Mouse (Mus musculus) liver, embryonic 12.5 days (tissue): Measurements from ENCODE around the gene Olfr734. TPM values are rescaled to one million over a fixed set of nuclear protein-coding genes. Genes with fewer than 3 reads are reported as not detected.

Source experiments
- ATAC-seq: fragments of 200-750 bp; cut with Nextera tagmentation; 2 replicates; pipeline ENCODE4 v1.8.0; 2017; ENCODE audit warnings: moderate number of reproducible peaks, mild to moderate bottlenecking, moderate library complexity
- H3K27ac ChIP-seq: fragments of 300-500 bp; sonication (generic); 2 replicates; pipeline ENCODE4 v1.5.1; 2016; ENCODE audit warnings: mild to moderate bottlenecking
- H3K27me3 ChIP-seq: fragments of 300-500 bp; sonication (generic); replicated peaks from 2 replicates; pipeline ENCODE4 v1.6.1; 2016; ENCODE audit warnings: mild to moderate bottlenecking, moderate library complexity
- H3K36me3 ChIP-seq: fragments of 300-500 bp; sonication (generic); 2 replicates; pipeline ENCODE4 v1.6.1; 2016; ENCODE audit warnings: mild to moderate bottlenecking, moderate library complexity
- H3K4me1 ChIP-seq: fragments of 300-500 bp; sonication (generic); 2 replicates; pipeline ENCODE4 v1.6.1; 2016
- H3K4me2 ChIP-seq: fragments of 300-500 bp; sonication (generic); 2 replicates; pipeline ENCODE4 v1.6.1; 2016; ENCODE audit warnings: mild to moderate bottlenecking, moderate library complexity
- H3K4me3 ChIP-seq: fragments of 300-500 bp; sonication (generic); 2 replicates; pipeline ENCODE4 v1.5.1; 2016; ENCODE audit warnings: mild to moderate bottlenecking, moderate library complexity
- H3K9ac ChIP-seq: fragments of 300-500 bp; sonication (generic); 2 replicates; pipeline ENCODE4 v1.6.1; 2016; ENCODE audit warnings: mild to moderate bottlenecking, moderate library complexity
- H3K9me3 ChIP-seq: fragments of 300-500 bp; sonication (generic); replicated peaks from 2 replicates; pipeline ENCODE4 v1.6.1; 2016; ENCODE audit warnings: mild to moderate bottlenecking, moderate library complexity
- WGBS: fragments of 180-500 bp; shearing (Covaris S2); methylation state at CpG from one replicate; pipeline ENCODE4 v1.1.7; 2016; ENCODE audit not compliant: insufficient replicate concordance; 5-methylcytosine and 5-hydroxymethylcytosine counted together
- polyA plus RNA-seq: library from polyadenylated mRNA; unstranded; fragments of >200 nt; fragmentation: Nextera tagmentation; extraction: Ambion mirVana; gene quantifications from 2 replicates; pipeline ENCODE4 v1.2.1, GENCODE M21; 2016

The Olfr734 gene
- polyA plus RNA-seq = not detected in 2 replicates

DNA sequence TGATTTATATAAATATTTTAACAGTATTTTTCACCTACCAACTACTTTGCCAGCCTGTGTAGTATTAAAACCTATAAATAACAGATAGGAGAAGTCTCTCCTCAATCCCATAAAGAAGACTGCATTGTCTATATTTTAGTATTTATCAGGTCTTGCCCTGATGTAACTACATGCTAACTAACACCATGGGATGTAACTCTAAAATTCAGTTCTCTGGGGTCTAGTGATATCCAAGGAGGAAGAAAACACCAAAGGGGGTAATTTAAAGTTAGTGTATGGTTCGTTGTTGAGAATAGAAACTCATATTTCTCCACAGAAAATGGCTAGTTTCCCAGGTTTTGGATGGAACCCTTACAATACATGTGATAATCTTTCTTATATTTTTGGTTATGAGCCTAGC lies at the start of gene Olfr734:
Olfr734 (minus strand) TSS at position 101 of the 400 bp plus-strand sequence.
- Histone ChIP-seq H3K4me1 (no peaks in the 10 kb centered on the region), H3K4me2 (no peak within 1 kb of the TSS), H3K9me3 (no peaks in the 10 kb centered on the region), H3K27ac (no peak within 1 kb of the TSS), H3K9ac (no peak within 1 kb of the TSS), H3K4me3 (no peak within 1 kb of the TSS), H3K27me3 (no peaks in the 10 kb centered on the region), H3K36me3 (no peaks in the 10 kb centered on the region)
- ATAC-seq = no peak
- WGBS = 48% methylated on average over 1 of the region's 1 CpGs

- H3K27ac ChIP-seq = no peak overlapping the region
- 54% methylated on average over 2 of the region's 2 CpGs for WGBS
- H3K36me3 ChIP-seq = no peaks in the 10 kb centered on the region
- no peak overlapping the region for H3K4me2 ChIP-seq
- H3K27me3 ChIP-seq = no peaks in the 10 kb centered on the region
- no peak overlapping the region for H3K9ac ChIP-seq
- no peak for ATAC-seq
- H3K4me1 ChIP-seq = no peaks in the 10 kb centered on the region
- no peak overlapping the region for H3K4me3 ChIP-seq
- no peaks in the 10 kb centered on the region for H3K9me3 ChIP-seq
Measured at GRCm38 (mm10) chr14:50363561-50363960, 37.0 kb upstream of the Olfr734 start.

DNA sequence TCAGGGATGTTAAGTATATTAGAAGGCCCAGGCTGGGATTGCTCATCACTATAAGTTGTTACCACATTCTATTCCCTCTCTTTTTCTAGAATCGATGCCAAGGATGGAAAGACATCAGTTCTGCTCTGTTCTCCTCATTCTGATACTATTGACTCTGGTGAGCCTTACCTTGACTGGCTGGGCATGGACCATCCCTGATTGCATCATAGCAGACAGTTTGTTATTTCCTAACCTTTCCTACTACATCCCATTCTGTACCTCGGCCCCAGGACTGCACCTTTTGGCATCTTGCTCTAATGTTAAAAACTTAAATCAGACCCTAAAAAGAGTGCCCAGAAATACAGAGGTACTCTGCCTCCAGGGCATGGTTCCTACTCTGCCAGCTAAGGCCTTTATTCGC lies 33.9 kb upstream of the Olfr734 start:
- no peaks in the 10 kb centered on the region for H3K9me3 ChIP-seq

GRCm38 (mm10) chr14:50357593-50357992 lies 31.0 kb upstream of the Olfr734 start, which contains the start of gene Tlr11:
Gene Tlr11, plus strand, starts transcription at chr14:50357914.
- H3K27me3 ChIP-seq = no peaks in the 10 kb centered on the region
- H3K9me3 ChIP-seq = no peaks in the 10 kb centered on the region
- no peak for ATAC-seq
- no peak within 1 kb of the TSS for H3K9ac ChIP-seq
- no peak within 1 kb of the TSS for H3K4me2 ChIP-seq
- H3K27ac ChIP-seq = no peak within 1 kb of the TSS
- WGBS = 44% methylated on average over 2 of the region's 2 CpGs
- no peaks in the 10 kb centered on the region for H3K36me3 ChIP-seq
- H3K4me1 ChIP-seq = no peaks in the 10 kb centered on the region
- no peak within 1 kb of the TSS for H3K4me3 ChIP-seq

More for the DNA sequence above, 33.9 kb upstream of the Olfr734 start:
- no peak for ATAC-seq
- H3K36me3 ChIP-seq = no peaks in the 10 kb centered on the region
- no peaks in the 10 kb centered on the region for H3K27me3 ChIP-seq
- 70% methylated on average over 3 of the region's 3 CpGs for WGBS
- H3K4me2 ChIP-seq = no peak overlapping the region
- no peak overlapping the region for H3K27ac ChIP-seq
- H3K4me3 ChIP-seq = no peak overlapping the region
- H3K9ac ChIP-seq = no peak overlapping the region
- no peaks in the 10 kb centered on the region for H3K4me1 ChIP-seq

DNA sequence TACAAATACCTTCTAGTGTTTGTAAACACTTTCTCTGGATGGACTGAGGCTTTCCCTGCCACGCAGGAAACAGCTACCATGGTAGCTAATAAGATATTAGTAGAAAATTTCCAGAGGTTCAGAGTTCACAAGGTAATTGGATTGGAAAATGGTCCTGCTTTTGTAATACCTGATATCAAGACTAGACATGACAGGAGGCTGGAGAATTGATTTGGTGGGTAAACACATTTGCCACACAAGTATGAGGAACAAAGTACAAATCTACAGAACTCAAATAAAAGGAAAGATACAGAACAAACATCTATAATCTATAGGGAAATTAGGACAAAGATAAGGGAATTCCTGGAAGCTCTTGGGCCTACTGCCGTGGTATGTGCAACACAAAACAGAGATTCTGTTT lies 30.2 kb upstream of the Olfr734 start:
- Histone ChIP-seq H3K9ac (no peak overlapping the region), H3K4me1 (no peaks in the 10 kb centered on the region), H3K27ac (no peak overlapping the region), H3K4me2 (no peak overlapping the region), H3K27me3 (no peaks in the 10 kb centered on the region), H3K9me3 (no peaks in the 10 kb centered on the region), H3K36me3 (no peaks in the 10 kb centered on the region), H3K4me3 (no peak overlapping the region)
- WGBS = 55% methylated on average over 2 of the region's 2 CpGs
- ATAC-seq = no peak

GRCm38 (mm10) chr14:50352438-50352837 lies 25.9 kb upstream of the Olfr734 start:
- no peaks in the 10 kb centered on the region for H3K9me3 ChIP-seq
- WGBS = 23% methylated on average over 3 of the region's 3 CpGs
- no peak for ATAC-seq

GRCm38 (mm10) chr14:50348796-50349195 lies 22.2 kb upstream of the Olfr734 start, which contains the start of gene Olfr735:
Gene Olfr735, minus strand, starts transcription at chr14:50348872.
- Histone ChIP-seq H3K4me3 (no peak within 1 kb of the TSS), H3K36me3 (no peaks in the 10 kb centered on the region), H3K4me1 (no peaks in the 10 kb centered on the region), H3K4me2 (no peak within 1 kb of the TSS), H3K9ac (no peak within 1 kb of the TSS), H3K27me3 (no peaks in the 10 kb centered on the region), H3K9me3 (no peaks in the 10 kb centered on the region), H3K27ac (no peak within 1 kb of the TSS)
- WGBS = 60% methylated on average over 2 of the region's 2 CpGs
- no peak for ATAC-seq

More at GRCm38 (mm10) chr14:50352438-50352837, 25.9 kb upstream of the Olfr734 start:
- no peaks in the 10 kb centered on the region for H3K4me1 ChIP-seq
- H3K9ac ChIP-seq = no peak overlapping the region
- H3K27ac ChIP-seq = no peak overlapping the region
- H3K27me3 ChIP-seq = no peaks in the 10 kb centered on the region
- no peak overlapping the region for H3K4me2 ChIP-seq
- no peak overlapping the region for H3K4me3 ChIP-seq
- H3K36me3 ChIP-seq = no peaks in the 10 kb centered on the region

DNA sequence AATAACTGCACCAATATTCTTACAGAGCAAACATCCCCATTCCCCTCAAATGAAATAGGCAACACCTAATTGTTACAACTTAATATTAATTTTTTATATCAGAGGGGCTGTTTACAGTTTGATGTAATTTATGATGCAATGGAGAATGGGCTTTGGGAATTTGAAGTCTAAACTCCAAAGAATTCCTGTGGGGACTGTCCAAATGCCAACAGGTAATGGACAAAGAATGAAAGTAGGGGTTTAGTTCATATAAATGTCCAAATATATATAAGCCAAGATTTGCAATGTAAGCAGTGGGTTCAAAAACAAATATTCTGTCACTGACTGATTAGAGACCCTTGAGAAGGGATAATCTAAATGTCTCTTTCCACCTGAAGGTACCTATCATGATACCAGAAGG lies 25.1 kb downstream of the Olfr734 start, which contains the start of gene Olfr733:
Olfr733 (minus strand) TSS at position 101 of the 400 bp plus-strand sequence.
- Histone ChIP-seq H3K27ac (no peak within 1 kb of the TSS), H3K9ac (no peak within 1 kb of the TSS), H3K4me2 (no peak within 1 kb of the TSS), H3K27me3 (no peaks in the 10 kb centered on the region), H3K4me3 (no peak within 1 kb of the TSS), H3K36me3 (no peaks in the 10 kb centered on the region), H3K9me3 (no peaks in the 10 kb centered on the region), H3K4me1 (no peaks in the 10 kb centered on the region)
- ATAC-seq = no peak

GRCm38 (mm10) chr14:50284106-50284505 lies 42.5 kb downstream of the Olfr734 start, which contains the start of gene Olfr732:
Gene Olfr732, minus strand, starts transcription at chr14:50284206.
- Histone ChIP-seq H3K9me3 (no peaks in the 10 kb centered on the region), H3K4me1 (no peaks in the 10 kb centered on the region), H3K36me3 (no peaks in the 10 kb centered on the region), H3K4me3 (no peak within 1 kb of the TSS), H3K9ac (no peak within 1 kb of the TSS), H3K27me3 (no peaks in the 10 kb centered on the region), H3K27ac (no peak within 1 kb of the TSS), H3K4me2 (no peak within 1 kb of the TSS)
- ATAC-seq = no peak
- 83% methylated on average over 1 of the region's 1 CpGs for WGBS

Other genes starting within 250 kb of the Olfr734 start
- gene Olfr726, start 235.8 kb downstream of the Olfr734 start, polyA plus RNA-seq = not detected in 2 replicates
- not detected in 2 replicates for gene Olfr727, start 203.6 kb downstream of the Olfr734 start, polyA plus RNA-seq
- not detected in 2 replicates for gene Olfr728, start 184.1 kb downstream of the Olfr734 start, polyA plus RNA-seq
- gene Olfr729, start 173.9 kb downstream of the Olfr734 start, polyA plus RNA-seq = not detected in 2 replicates
- not detected in 2 replicates for gene Olfr730, start 138.6 kb downstream of the Olfr734 start, polyA plus RNA-seq
- gene Olfr731, start 84.9 kb downstream of the Olfr734 start, polyA plus RNA-seq = not detected in 2 replicates
- not detected in 2 replicates for gene Olfr732, start 42.6 kb downstream of the Olfr734 start, polyA plus RNA-seq
- not detected in 2 replicates for gene Olfr733, start 25.2 kb downstream of the Olfr734 start, polyA plus RNA-seq
- gene Olfr735, start 22.1 kb upstream of the Olfr734 start, polyA plus RNA-seq = not detected in 2 replicates
- not detected in 2 replicates for gene Tlr11, start 31.2 kb upstream of the Olfr734 start, polyA plus RNA-seq
- not detected in 2 replicates for gene Olfr736, start 54.4 kb upstream of the Olfr734 start, polyA plus RNA-seq
- not detected in 2 replicates for gene Olfr738, start 80.8 kb upstream of the Olfr734 start, polyA plus RNA-seq
- not detected in 2 replicates for gene Olfr739, start 91.9 kb upstream of the Olfr734 start, polyA plus RNA-seq
- not detected in 2 replicates for gene Olfr740, start 118.8 kb upstream of the Olfr734 start, polyA plus RNA-seq
- not detected in 2 replicates for gene Olfr741, start 146.0 kb upstream of the Olfr734 start, polyA plus RNA-seq
- gene Olfr742, start 176.8 kb upstream of the Olfr734 start, polyA plus RNA-seq = not detected in 2 replicates
- gene Olfr743, start 195.1 kb upstream of the Olfr734 start, polyA plus RNA-seq = not detected in 2 replicates